Mouse (Mus musculus) E14TG2a.4 (cell line): ENCODE data around the gene Cped1.

Experiments
- CTCF ChIP-seq: conservative IDR thresholded peaks from 2 replicates; pipeline ENCODE4 v1.5.1; 2014; ENCODE audit warnings: low read length
- NANOG ChIP-seq: IDR thresholded peaks from 2 replicates; pipeline ENCODE4 v1.6.1; 2014; ENCODE audit warnings: borderline replicate concordance, low read length, mixed read lengths

GRCm38 (mm10) chr6:22010761-22011281, 25.1 kb downstream of the Cped1 start:
- TF ChIP-seq CTCF, result no peak
- no peak for TF ChIP-seq NANOG
